Mouse (Mus musculus): ENCODE measurements around the gene Prkca. TPM values are rescaled to one million over a fixed set of nuclear protein-coding genes. Genes with fewer than 3 reads are reported as not detected.
A peak's percentile ranks its signal among the peaks of the same experiment; 100 is the strongest.

Prkca gene
- 7.0 and 7.2 TPM in 2 replicates for polyA plus RNA-seq (2015; fragmentation: Nextera tagmentation; extraction: Ambion mirVana)

DNA sequence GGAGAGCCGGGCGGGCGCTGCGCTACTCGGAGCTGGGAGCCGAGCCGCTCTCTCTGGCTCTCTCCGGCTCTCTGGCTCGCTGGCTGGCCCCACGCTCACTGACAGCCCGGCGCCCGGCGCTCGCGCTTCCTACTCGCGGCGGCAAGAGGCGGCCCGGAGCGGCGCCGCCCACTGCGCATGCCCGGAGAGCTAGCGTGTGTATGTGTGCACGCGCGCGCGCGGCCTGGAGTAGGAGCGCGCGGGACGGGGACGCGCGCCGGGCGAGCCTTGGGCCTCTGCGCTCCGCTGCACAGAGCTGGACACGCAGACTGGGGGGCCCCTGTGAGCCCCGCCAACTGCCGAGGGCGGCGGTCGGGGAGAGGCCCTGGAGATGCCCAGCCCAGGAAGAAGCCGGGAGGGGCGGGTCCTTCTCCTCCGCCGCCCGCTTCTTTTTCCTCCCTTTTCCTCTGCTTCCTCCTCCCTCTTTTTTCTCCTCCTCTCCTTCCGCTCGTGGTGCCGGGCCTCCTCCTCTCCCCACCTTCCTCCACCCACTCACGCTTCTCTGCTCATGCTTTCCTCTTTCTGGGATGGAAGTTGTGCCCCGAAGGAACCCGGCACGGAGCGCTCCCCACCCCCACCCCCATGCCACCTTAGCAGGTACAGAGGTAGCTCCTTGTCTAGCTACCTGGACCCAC, at the start of gene Prkca:
Gene Prkca, minus strand, starts transcription at position 140 of the 674 bp plus-strand sequence.
- H3K4me1 ChIP-seq: peaks cover 23% of the 10 kb centered on the region
- peak within 1 kb of the TSS; percentile 66 for H3K4me3 ChIP-seq
- H3K9ac ChIP-seq: peak within 1 kb of the TSS; percentile 84
- no peaks in the 10 kb centered on the region for H3K36me3 ChIP-seq (replicated peaks)
- H3K4me2 ChIP-seq: peak within 1 kb of the TSS; percentile 98
- H3K9me3 ChIP-seq: no peaks in the 10 kb centered on the region
- peak within 1 kb of the TSS; percentile 91 for H3K27ac ChIP-seq
- H3K27me3 ChIP-seq (replicated peaks): no peaks in the 10 kb centered on the region
- peak; percentile 96 for ATAC-seq (replicated peaks)
- under 1% methylated on average over 34 of the region's 63 CpGs for WGBS

DNA sequence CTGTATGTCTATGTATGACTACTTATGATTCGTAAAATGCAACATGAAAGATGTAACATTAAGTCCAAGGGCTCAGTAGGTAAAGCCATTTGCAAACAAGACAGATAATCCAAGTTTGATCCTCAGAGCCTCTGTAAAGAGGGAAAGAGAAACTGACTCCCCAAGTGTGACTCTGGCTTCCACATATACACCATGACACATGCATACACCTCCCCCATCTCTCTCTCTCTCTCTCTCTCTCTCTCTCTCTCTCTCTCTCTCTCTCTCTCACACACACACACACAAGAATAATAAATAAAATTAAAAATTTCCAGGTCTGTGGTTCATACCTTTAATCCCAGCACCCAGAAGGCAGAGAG, 41.9 kb upstream of the Prkca start:
- 84% methylated on average over 1 of the region's 1 CpGs for WGBS
- no peak overlapping the region for H3K9ac ChIP-seq
- H3K4me2 ChIP-seq: no peak overlapping the region
- no peaks in the 10 kb centered on the region for H3K36me3 ChIP-seq (replicated peaks)
- H3K9me3 ChIP-seq: no peaks in the 10 kb centered on the region
- H3K27ac ChIP-seq: no peak overlapping the region
- H3K4me3 ChIP-seq: no peak overlapping the region
- no peaks in the 10 kb centered on the region for H3K27me3 ChIP-seq (replicated peaks)
- H3K4me1 ChIP-seq: peaks cover 4% of the 10 kb centered on the region; the same call in 1 of the 2 replicates
- no peak for ATAC-seq (replicated peaks)

DNA sequence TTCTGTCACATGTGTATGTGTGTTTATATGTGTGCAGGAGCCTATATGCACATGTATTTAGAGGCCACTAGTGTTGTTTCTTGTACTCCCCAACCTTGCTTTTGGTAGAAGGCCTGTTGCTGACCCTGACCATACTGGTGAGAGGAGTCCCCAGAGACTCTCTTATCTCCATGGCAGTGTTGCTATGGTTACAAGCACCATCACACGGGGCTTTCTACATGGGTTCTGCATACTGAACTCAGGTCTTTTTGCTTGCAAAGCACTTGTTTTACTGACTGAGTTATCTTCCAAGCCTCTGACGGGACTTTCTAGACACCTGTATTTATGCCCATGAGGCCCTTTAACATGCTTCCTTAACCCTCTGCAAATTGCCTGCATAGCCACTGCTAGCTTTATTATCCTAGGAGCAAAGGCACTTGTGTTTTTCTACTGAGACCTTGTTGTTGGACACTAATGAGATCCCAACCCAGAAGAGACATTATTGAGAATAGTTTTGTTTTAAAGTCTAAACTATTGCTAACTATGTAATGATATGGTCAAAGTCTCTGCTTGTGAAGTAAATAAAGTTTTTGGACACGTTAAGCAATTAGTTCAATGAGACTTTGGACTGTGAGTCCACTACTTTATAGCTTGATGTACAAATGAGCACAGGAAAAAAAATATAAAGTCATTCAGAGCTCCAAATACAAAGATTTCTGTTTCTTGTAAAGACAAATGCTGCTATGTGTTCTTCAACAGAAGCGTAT, 41.4 kb upstream of the Prkca start:
- WGBS: 49% methylated on average over 4 of the region's 4 CpGs
- no peak overlapping the region for H3K4me2 ChIP-seq
- ATAC-seq (replicated peaks): no peak
- H3K27ac ChIP-seq: no peak overlapping the region
- H3K36me3 ChIP-seq (replicated peaks): no peaks in the 10 kb centered on the region
- no peaks in the 10 kb centered on the region for H3K9me3 ChIP-seq
- H3K27me3 ChIP-seq (replicated peaks): no peaks in the 10 kb centered on the region
- H3K4me3 ChIP-seq: no peak overlapping the region
- peaks cover 4% of the 10 kb centered on the region; the same call in 1 of the 2 replicates for H3K4me1 ChIP-seq
- no peak overlapping the region for H3K9ac ChIP-seq

DNA sequence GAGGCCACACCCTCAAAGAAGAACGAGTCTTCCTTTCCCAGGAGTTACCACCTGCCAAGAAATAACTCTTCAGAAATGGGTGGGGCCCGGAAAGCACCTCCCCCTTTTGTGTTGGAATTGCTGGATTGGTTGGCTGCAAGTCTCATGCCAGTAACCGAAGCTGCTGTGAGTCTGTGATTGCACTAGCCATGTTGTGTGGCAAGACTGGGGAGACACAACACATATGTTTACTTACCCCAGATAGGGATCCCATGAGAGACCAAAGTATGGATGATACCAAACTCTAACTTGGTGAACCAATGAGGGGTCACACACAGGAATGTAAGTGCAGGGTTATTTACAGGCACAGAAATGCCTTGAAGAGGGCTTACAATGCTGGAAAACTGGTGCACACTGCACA, 38.9 kb upstream of the Prkca start:
- Histone ChIP-seq H3K4me3 (no peak overlapping the region), H3K9me3 (no peaks in the 10 kb centered on the region), H3K27ac (no peak overlapping the region), H3K27me3 (replicated peaks) (no peaks in the 10 kb centered on the region), H3K9ac (no peak overlapping the region), H3K4me1 (peaks cover 7% of the 10 kb centered on the region; the same call in 1 of the 2 replicates), H3K4me2 (no peak overlapping the region), H3K36me3 (replicated peaks) (no peaks in the 10 kb centered on the region)
- 82% methylated on average over 3 of the region's 3 CpGs for WGBS
- no peak for ATAC-seq (replicated peaks)

DNA sequence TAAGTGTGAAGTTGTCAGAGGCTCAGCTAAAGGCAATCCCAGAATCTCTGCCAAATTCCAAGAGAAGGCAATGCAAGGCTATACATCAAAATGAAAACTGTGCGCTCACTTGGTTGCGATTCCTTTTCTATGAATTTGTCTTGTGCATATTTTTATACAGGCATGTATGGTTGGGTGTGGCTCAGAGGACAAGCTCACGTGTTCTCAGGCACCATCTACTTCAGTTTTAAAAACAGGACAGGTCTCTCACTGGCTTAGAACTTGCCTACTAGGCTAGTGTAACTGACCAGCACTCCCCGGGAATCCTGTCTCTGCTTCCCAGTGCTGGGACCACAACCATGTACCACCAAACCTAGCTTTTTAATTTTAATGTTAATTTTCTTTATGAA, 34.6 kb upstream of the Prkca start:
- no peak overlapping the region for H3K4me3 ChIP-seq
- H3K4me1 ChIP-seq: 0 out of 2 replicates have a peak, but pooled peaks cover 4% of the 10 kb centered on the region
- H3K27me3 ChIP-seq (replicated peaks): no peaks in the 10 kb centered on the region
- no peak overlapping the region for H3K27ac ChIP-seq
- no peak for ATAC-seq (replicated peaks)
- no peak overlapping the region for H3K9ac ChIP-seq
- H3K36me3 ChIP-seq (replicated peaks): no peaks in the 10 kb centered on the region
- H3K9me3 ChIP-seq: no peaks in the 10 kb centered on the region
- no peak overlapping the region for H3K4me2 ChIP-seq
- WGBS: 79% methylated on average over 4 of the region's 4 CpGs

DNA sequence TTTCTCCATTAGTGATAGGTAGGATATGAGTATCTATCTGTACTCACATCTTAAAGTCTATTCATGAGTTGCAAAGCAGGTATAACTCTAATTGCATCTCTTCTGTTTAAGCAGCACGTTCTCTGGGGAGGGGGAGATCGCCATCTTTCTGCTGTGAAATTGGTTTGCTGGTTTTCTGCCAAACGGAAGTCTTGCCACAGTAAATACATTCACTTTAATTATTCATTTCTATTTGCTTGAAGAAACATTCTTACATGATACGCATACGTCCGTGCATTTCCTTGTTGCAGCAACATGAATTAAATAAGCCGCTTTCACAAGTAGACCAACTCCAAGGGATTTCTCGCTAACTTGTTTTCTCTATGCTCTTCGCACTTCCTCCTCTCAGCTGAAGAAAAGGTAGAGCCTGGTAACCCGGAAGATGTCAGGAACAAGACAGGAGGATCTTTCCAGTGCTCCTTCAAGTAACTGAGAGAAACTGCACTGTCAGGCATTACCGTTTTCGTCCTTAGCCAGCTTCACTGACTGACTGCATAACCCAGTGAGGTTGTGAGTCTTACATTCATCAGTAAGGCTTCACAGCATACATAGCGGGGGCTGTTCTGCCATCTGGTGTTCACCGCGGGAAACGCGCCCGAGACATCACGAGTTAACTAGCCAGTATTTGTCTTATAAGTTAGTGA, 34.1 kb upstream of the Prkca start:
- no peaks in the 10 kb centered on the region for H3K27me3 ChIP-seq (replicated peaks)
- H3K4me2 ChIP-seq: peak overlapping the region; percentile 25; the same call in 1 of the 2 replicates
- WGBS: 30% methylated on average over 19 of the region's 19 CpGs
- H3K36me3 ChIP-seq (replicated peaks): no peaks in the 10 kb centered on the region
- H3K4me3 ChIP-seq: no peak overlapping the region
- H3K27ac ChIP-seq: 0 out of 2 replicates have a peak overlapping the region, but pooled peaks have one; percentile 45
- no peaks in the 10 kb centered on the region for H3K9me3 ChIP-seq
- H3K4me1 ChIP-seq: 0 out of 2 replicates have a peak, but pooled peaks cover 4% of the 10 kb centered on the region
- ATAC-seq (replicated peaks): peak; percentile 93
- H3K9ac ChIP-seq: no peak overlapping the region

DNA sequence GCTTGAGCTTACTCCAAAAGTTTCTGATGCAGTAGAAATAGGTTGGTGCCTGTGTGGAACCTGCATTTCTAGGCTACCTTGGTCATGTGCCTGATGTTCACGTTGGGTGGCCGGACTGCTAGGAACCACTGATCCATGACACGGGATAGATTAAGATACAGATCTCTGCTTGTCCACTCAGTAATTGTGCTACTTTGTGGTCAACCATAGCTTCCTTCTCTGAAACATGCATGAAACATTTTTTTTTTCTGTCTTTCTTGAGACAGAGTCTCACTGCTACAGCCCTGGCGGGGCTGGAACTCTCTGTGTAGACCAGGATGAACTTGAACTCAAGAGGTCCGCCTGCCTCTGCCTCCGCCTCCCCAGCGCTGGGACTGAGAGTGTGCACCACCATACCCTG, 33.1 kb upstream of the Prkca start:
- Histone ChIP-seq H3K27me3 (replicated peaks) (no peaks in the 10 kb centered on the region), H3K4me1 (0 out of 2 replicates have a peak, but pooled peaks cover 4% of the 10 kb centered on the region), H3K27ac (no peak overlapping the region), H3K36me3 (replicated peaks) (no peaks in the 10 kb centered on the region), H3K4me2 (no peak overlapping the region), H3K9me3 (no peaks in the 10 kb centered on the region), H3K4me3 (no peak overlapping the region), H3K9ac (no peak overlapping the region)
- 91% methylated on average over 7 of the region's 7 CpGs for WGBS
- ATAC-seq (replicated peaks): no peak

DNA sequence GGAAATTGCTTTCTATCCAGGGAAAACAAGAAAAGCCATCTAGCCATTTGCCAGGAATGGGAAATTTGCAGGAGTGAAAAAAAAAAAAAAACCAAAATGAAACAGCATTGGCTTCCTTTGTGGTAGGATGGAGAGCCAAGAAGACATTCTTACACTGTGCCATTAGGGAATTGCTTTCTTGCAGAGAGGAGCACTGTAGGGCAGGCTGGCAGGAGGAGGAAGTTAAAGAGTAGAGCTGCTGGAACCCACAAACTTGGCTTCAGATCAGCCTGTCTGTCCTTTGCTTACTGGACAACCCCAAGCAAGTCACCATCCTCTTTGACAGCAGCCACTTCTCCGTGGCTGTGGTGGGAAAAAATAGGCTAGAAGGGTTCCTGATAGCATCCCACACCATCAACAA, 23.3 kb upstream of the Prkca start:
- no peaks in the 10 kb centered on the region for H3K27me3 ChIP-seq (replicated peaks)
- no peaks in the 10 kb centered on the region for H3K4me1 ChIP-seq
- H3K4me3 ChIP-seq: no peak overlapping the region
- no peaks in the 10 kb centered on the region for H3K36me3 ChIP-seq (replicated peaks)
- no peaks in the 10 kb centered on the region for H3K9me3 ChIP-seq
- no peak overlapping the region for H3K9ac ChIP-seq
- ATAC-seq (replicated peaks): no peak
- 80% methylated on average over 1 of the region's 1 CpGs for WGBS
- H3K27ac ChIP-seq: no peak overlapping the region
- no peak overlapping the region for H3K4me2 ChIP-seq

DNA sequence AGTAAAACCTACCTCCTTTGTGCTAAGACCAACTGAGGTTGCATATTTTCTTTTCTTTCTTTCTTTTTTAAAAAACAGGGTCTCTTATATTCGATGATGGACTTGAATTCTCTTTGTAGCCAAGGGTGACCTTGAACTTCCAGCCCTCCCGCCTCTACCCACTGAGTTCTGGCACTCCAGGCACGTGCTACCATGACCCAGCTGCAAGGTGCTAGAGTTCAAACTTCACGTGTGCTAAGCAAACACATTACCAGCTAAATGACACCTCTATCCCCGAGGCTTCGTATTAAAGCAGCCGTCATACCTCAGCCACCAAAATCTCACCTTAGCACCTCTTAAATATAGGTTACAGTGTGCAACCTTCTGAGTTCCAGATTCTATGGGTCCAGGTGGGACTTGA, 21.9 kb upstream of the Prkca start:
- ATAC-seq (replicated peaks): no peak
- Histone ChIP-seq H3K36me3 (replicated peaks) (no peaks in the 10 kb centered on the region), H3K4me1 (no peaks in the 10 kb centered on the region), H3K4me2 (no peak overlapping the region), H3K9ac (no peak overlapping the region), H3K4me3 (no peak overlapping the region), H3K27me3 (replicated peaks) (no peaks in the 10 kb centered on the region), H3K27ac (no peak overlapping the region), H3K9me3 (no peaks in the 10 kb centered on the region)
- WGBS: 81% methylated on average over 7 of the region's 7 CpGs

DNA sequence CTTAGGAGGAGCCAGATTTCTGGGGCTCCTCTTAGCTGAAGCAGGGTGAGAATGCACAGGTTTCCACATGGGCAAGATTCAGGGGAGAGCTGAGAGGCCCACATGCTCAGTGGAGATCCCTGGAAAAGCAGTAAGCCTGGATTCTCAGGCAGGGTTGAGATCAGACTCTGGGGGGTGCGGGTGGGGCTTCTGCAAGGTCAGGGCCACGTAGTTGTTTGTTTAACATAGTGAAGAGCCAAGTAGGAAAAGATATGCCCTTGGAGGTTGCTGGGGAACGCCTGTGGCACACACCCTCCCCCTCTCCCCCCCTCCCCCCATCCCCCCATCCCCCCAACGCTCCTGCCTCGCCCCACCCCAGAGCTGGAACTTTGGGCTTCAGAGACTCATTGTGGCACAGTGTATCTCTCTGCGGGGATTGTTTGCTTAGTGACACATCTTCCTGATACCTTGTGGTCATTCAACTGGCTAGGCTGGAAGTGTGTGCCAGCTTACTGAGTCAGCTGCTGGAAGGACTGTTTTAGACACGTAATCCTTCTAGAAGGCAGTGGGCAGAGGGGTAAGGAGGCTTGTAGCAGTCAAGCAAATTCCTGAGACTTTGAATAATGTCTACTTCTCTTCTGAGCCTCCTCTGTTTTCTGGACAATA, 21.3 kb upstream of the Prkca start:
- H3K4me3 ChIP-seq: no peak overlapping the region
- no peaks in the 10 kb centered on the region for H3K36me3 ChIP-seq (replicated peaks)
- no peaks in the 10 kb centered on the region for H3K9me3 ChIP-seq
- no peak overlapping the region for H3K9ac ChIP-seq
- no peak for ATAC-seq (replicated peaks)
- no peaks in the 10 kb centered on the region for H3K4me1 ChIP-seq
- 53% methylated on average over 6 of the region's 7 CpGs for WGBS
- H3K4me2 ChIP-seq: no peak overlapping the region
- H3K27ac ChIP-seq: no peak overlapping the region
- H3K27me3 ChIP-seq (replicated peaks): no peaks in the 10 kb centered on the region

DNA sequence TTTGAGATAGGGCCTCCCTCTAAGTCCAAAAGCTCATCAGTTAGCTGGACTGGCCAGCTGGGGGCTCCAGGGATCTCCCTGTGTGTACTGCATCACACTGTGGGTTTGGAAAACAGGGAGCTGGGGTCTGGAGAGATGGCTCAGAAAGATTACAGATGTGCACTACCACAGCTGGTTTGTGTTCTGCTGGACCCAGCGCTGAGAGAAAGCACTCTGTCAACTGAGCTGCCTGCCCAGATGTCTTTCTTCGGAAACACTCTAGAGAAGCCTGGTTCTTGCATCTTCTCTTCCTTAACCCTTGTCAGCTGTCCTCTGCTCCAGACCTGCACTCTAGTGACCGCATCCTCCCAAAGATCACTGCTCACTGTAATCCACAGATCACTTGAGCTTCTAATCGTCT, 20.3 kb upstream of the Prkca start:
- Histone ChIP-seq H3K9ac (no peak overlapping the region), H3K9me3 (no peaks in the 10 kb centered on the region), H3K36me3 (replicated peaks) (no peaks in the 10 kb centered on the region), H3K27me3 (replicated peaks) (no peaks in the 10 kb centered on the region), H3K4me1 (no peaks in the 10 kb centered on the region), H3K4me3 (no peak overlapping the region), H3K4me2 (no peak overlapping the region), H3K27ac (no peak overlapping the region)
- ATAC-seq (replicated peaks): no peak
- 91% methylated on average over 4 of the region's 4 CpGs for WGBS

DNA sequence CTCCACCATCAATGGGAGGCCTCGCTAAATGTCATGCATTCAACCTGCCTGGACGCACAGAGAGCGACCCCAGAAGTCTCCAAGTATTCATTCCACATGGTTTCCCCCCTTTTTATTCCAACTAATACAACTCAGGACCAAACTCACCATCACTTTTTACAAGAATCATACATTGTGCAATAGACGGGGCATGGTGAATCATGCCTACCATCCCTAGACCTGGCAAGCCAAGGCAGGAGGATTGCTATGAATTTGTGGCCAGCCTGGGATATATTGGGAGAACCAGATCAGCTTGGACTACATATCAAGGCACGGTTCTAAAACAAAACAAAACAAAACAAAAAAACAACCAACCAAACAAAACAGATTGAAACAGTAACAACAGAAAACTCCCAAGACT, 19.2 kb upstream of the Prkca start:
- no peak for ATAC-seq (replicated peaks)
- H3K27me3 ChIP-seq (replicated peaks): no peaks in the 10 kb centered on the region
- no peaks in the 10 kb centered on the region for H3K4me1 ChIP-seq
- H3K27ac ChIP-seq: no peak overlapping the region
- H3K9me3 ChIP-seq: no peaks in the 10 kb centered on the region
- no peak overlapping the region for H3K4me3 ChIP-seq
- no peaks in the 10 kb centered on the region for H3K36me3 ChIP-seq (replicated peaks)
- WGBS: 88% methylated on average over 5 of the region's 5 CpGs
- H3K9ac ChIP-seq: no peak overlapping the region
- no peak overlapping the region for H3K4me2 ChIP-seq
